Mouse (Mus musculus) cerebellum, adult 18-20 months (tissue): Measurements from ENCODE around the gene Nckipsd.

Experiments used
- DNase-seq, 2 experiments: peaks; one replicate each; pipeline ENCODE4 v3.0.0; 2021

Gene Nckipsd

DNA sequence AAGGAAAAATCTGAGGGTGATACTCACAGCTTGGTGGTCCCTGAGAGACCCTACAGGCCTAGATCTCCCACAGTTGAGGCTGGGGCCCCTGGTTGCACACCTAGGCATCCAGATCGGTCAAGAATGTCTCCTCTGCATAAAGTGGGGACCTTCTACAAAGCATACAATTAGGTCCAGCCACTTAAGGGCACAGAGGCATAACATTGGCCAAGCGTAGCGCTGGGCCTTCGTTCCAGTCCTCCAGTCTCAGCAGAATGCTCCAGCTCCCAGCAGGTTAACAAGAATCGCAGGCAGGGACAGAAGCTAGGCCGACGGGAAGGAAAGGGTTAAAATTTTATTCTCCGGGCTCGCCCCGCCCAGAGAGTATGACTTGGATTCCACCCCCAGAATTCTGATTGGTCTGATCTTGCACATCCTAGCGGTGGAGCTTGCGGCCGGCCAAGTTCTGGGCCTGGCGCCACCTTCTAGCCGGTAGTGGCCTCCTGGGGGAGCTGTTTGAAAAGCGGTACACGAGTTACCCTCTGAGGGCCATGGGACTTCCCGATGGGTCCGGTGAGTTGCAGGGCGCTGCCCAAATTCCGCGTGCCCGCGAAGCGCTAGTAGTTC is 45.6 kb downstream of the Nckipsd start:
- peak; percentile 92 to 95 for DNase-seq

DNA sequence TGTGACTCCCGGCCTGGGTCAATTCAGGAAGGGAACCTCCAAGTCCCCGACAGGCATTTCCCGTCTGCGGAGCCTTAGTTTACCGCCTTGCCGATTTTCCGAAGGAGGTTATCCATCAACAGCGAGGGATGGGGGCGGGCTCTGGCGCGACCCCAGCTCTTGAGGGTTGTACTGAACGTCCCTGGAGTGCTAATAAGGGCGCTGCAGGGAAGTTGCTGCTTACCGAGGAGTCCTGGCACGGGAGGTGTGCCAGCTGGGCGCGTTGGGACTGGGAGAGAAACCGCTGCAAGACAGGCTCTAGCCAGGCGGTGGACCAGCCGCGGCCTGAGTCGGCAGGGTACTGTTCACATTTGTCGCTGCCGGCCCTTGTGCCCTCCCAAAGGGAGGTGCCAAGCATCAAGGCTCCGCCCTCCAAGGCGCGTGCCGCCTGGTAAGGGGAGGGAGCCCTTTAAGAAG is 46.1 kb downstream of the Nckipsd start:
- DNase-seq = peak; percentile 80 to 88

- DNase-seq = no peak
These were observed 47.2 kb downstream of the Nckipsd start for GRCm38 (mm10) chr9:108855335-108855734.

- no peak for DNase-seq
These were observed 50.8 kb downstream of the Nckipsd start for GRCm38 (mm10) chr9:108858792-108859527.
